Mouse (Mus musculus) 3134 (cell line): ENCODE results near the gene Armc12.

Experiments used
- DNase-seq: peaks from one replicate; pipeline ENCODE4 v3.0.0-alpha.2; 2011; ENCODE audit warnings: low spot score; ENCODE audit not compliant: insufficient read length; ENCODE audit errors: extremely low read depth

The Armc12 gene

DNA sequence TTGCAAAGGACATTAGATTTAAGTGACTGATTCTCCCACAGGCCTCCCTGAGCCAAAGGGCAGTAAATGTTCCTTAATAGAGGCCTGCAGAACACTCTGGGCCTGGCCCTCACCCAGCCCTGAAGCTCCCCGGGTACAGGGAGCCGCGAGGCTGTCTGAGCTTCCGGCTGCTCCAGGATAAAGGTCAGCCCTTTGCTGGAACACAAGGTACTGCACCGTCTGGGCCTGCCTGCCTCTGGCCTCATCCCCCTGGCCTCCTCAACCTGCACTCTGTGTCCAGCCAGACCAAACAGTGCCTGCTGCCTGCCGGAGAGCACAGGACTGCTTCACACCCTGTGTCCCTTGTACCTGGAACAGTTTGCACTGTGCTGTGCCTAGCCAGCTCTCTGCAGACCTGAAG lies 17.9 kb upstream of the Armc12 start:
- peak; percentile 66 for DNase-seq

DNA sequence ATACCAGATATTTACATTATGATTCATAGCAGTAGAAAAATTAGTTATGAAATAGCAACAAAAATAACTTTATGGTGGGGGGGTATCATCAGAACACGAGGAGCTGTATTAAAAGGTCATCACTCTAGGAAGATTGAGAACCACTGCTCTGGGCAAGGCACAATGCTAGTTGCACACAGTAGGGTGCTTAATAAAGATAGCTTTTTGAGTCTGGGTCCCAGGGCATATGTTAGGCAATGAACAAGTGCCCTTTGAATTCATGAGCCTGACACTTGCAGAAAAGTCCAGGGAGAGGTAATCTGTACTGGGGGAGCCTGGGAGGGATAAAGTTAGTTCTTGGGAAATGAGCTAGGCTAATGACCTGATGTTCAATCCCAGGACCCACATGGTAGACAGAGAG lies 17.3 kb upstream of the Armc12 start:
- DNase-seq: no peak

DNA sequence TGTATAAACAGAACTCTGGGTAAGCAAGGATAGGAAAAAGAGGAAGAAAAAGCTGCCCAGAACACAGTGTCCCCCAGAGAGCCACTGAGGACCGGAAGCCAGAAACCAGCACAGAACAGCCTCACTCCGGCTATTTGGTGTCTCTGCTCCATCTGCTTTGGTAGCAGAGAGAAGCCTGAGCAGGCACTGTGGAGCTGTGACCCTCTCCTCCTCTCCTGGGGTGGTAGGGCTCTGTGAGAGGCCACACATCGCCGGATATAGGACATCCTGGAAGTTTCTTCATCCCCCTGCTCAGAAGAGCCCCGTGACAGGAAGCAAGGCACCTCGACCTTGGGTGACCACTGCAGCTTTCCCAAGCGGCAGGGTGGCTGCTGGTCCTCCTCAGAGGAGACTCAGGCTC lies 16.8 kb upstream of the Armc12 start:
- no peak for DNase-seq

DNA sequence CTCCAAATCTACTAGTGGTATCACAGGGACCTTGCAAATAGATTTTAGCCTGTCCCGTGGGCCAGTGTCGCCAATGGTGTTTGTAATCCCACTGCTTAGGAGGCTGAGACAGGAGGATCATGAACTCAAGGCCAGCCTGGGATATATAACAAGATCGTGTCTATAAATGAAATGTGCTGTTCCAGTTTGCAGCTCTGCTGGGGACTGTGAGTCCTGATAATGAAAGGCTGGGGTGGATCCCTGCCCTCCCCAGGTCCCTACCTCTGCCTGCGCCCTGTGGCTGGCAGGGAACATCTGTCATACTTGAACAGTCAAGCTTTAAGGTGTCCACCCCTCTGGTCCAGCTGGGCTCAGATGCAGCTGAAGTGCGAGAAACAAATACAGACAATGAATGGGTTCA lies 16.1 kb upstream of the Armc12 start:
- no peak for DNase-seq

DNA sequence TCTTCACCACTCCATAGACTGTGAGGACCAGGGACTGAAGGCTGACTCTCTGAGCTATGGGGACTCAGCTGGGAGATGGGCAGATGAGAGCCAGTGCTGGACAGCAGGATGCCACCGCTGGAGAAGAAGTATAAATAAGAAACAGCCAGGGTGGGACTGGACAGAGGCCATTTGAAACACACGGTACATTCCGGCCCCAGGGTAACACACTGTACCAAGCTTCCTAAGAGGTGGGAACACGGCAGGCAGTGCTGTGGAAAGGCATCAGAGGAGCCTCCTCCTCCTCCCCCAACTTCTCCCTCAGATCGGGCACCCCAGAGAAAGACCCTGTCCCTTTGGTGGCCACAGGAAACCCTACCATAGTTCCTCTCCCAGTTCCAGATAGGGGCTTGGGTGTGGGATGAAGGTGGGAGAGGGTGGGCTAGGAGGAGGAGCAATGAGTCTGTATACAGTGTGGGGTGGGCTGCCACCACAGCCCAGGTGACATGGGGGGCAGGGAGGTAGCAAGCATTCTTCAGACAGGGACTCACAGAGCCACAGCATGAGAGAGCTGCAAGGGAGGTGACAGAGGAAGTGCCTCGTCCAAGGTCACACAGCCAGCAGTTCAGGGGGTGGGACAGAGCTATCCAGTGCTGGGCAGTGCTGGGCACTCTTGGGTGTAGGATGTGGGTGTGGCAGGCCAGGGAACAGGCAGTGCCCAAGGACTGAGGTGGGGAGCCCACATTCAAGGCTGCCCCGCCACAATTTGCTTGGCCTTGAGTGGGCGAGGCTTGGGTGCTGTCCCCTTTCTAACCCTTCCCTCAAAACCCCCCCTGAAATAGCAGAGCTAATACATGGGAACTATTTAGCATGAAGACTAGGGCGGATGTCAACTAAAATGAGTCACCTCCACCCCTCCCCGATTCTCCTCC lies 14.9 kb upstream of the Armc12 start:
- peak; percentile 72 for DNase-seq

DNA sequence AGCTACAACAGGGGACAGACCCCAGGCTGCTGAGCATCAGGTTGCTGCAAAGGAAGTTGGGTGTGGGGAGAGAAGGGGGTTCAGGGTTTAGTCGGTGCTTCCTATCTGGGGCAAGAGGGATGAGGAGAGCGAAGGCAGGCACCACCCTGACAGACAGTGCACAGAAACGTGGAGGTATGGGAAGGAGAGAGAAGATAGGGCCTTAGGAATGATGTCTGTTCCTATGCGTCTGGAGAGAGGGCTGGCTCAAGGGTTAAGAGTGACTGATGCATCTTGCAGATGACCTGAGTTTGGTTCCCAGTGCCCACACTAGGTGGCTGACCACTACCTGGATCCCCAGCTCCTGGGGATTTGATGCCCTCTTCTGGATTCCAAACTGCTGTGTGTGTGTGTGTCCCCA lies 13.7 kb upstream of the Armc12 start:
- DNase-seq: no peak

DNA sequence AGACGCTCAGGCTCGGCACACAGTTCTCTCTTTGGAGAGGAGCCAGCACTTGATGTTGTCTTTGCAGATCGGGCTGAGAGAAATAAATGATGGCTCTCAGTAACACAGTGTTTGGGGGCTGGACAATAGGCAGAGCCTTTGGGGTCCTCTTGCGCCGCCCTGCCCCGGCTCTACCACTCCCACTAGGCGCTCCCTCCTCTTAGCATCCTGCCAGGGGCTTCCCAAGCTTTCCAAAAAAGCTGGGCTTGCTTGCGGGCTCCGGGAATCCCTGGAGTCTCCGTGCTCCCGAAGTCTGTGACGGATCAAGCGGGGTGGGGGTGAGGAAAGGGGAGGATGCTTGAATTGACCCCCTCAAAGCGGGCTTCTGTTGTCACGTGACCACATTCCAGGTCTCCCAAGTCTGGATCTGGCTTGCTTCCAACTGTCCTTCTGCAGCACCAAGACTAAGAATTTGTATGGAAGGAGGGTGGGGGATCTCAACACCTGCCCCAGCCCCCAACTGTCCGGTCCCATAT lies 13.1 kb upstream of the Armc12 start, which contains the start of gene Fkbp5:
Fkbp5 (minus strand) TSS at position 87 of the 515 bp plus-strand sequence.
- no peak for DNase-seq

DNA sequence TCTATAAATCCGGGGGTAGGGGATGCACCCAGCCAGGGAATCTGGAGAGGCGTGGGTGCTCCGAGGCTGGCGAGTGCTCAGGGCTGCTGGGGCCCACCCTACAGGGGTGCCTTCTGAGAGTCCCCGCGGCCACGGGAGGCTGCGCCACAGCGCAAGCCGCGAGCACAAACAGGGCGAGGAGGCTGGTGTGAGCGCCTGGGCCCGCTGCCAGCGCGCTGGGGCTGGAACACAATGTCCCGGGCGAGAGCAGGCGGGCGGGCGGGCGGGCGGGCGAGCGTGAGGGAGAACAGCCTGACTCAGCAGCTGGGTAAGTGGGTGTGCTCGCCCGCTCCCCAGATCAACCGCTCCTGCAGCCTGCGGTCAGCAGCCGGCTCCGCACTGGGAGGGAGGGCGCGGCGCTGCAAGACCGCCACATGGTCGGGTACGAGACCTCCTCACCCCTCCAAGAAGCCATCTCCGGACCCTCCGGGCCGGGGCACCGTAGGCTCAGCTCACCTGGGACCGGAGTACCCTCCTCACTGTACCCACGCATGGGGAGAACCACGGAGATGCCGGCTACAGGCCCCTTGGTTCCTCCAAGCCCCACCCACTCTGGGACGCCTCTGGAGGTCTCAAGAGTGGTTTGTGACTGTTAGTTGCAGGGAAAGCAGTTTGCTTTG lies 12.5 kb upstream of the Armc12 start:
- DNase-seq: peak; percentile 85

DNA sequence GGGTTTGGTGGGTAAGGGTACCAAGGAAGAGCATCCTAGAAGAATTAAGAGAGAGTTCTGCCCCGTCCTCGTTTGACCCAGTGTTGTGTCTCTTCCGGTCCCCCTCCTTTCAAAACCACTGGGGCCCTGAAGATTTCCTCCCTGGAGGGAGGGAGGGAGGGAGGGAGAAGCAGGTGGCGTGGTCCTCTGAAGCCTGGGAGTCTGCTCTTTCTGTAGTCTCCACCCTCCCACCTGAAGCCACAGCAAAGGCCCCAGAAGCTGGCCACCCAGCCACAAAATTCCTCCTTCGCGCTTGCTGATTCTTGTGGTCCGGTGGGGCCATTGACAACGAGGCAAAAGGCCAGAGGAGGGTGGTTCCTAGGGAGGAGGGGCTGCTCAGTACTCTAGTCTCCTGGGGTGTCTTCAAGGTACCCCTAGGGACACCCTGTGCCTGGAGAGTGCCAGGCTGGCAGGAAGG lies 12.0 kb upstream of the Armc12 start:
- DNase-seq: peak; percentile 54

DNA sequence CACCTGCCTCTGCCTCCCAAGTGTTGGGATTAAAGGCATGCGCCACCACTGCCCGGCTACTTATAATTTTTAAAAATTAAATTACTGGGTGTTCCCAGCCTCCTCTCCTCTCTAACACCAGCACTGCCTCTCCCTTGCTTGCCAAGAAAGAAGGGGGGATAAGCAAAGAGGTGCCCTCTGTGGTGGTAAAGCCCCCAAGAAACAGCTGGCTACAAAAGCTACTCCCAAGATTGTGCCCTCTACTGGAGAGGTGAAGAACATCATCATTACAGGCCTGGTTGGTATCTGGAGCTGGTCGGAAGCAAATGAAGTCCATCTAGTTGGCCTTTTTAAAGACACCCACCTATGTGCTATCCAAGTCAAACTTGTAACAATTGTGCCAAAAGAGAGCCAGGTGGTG lies 10.8 kb upstream of the Armc12 start:
- DNase-seq: no peak

DNA sequence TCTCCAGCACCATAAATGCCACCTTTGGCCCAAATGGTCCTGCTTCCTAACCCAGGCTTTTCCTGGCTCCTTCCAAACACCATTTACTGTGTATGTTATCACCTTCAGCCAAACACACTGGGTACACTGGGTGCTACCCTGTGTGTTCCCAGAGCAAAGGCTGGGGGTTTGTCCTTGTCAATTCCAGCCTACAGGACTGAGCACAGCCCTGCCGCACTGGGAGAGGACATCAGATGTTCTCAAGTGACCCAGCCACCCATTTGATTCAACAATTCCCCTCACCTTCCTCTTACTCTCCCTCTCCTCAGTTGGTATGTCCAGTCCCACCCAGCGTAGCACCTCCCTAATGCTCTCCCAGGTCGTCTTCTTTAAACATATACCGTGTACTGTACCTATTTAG lies 10.0 kb upstream of the Armc12 start:
- no peak for DNase-seq

DNA sequence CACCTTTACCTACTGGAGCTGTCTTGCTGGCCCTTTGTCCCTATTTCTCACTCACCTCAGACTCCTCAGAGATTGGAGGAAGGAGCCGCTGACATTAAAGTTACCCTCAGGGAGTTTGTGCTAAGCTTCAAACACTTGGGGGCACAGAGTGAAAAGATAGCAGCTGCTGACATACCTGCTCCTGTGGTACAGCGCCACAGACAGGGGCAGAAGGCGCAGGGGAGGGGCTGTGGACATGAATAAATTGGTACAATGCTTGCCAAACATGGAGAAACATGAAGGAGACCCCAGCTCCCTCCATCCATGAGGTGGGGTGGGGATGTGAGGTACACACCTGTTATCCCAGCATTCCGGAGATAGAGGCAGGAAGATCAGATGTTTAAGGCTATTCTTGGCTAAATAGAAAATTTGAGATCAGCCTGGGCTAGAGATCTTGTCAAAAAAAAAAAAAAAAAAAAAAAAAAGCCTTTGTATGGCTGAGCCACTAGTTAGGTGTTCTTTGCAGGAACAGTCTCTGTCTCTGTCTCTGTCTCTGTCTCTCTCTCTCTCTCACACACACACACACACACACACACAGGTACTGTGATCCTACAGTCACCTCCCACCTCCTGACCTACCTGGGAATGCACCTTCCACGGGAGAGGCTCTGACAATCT lies 9.4 kb upstream of the Armc12 start:
- no peak for DNase-seq

DNA sequence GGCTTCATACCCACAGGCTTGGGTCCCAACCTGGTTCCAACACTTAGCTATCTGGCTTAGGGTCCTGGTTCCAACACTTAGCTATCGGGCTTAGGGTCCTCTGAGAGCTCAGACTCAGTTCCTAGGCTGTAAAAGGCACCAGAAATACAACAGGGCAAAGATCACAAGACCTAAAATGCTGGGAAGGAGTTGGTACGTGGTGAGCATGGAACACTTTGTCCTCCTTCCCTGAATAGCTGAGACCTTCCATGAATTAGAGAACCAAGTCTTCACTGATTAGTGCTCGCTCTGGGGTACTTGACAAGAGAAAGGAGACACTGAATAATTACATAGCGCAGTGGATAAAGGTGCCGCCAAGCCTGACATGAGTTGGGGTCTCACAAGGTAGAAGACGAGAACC lies 8.7 kb upstream of the Armc12 start:
- DNase-seq: no peak

DNA sequence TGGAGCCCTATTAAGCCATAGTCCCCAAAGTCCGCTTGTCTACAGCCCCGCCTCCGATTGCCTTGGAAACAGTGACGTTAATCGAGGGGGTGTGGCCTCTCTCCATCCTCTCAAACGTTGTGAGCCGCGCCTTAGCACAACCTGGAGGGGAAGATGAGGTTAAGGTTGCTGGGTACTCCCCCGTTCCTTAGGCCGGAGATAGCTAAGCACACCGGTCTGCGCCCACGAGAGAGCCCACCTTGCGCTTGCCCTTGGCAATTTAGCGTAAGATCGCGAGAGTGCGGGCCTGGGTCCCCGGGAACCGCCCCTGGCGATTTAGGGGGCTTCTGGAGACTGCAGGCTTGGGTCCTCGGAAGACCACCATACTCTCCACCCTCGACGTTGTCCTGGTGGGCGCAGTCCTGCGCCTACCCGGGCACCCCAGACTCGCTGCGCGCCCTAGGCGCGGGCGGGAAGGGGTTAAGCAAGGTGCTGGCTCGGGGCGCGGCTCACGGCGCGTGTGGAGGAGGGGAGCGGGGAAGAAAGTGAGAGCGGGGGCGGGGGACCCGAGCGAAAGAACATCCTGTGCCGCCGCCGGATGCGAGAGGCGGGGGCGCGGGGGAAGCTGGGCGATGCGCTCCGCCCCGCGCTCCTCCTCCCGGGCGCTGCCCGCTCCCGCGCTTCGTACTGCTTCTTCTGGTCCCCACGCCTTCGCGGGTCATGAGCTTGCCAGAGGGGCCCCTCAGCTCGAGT lies 7.8 kb upstream of the Armc12 start:
- DNase-seq: no peak

DNA sequence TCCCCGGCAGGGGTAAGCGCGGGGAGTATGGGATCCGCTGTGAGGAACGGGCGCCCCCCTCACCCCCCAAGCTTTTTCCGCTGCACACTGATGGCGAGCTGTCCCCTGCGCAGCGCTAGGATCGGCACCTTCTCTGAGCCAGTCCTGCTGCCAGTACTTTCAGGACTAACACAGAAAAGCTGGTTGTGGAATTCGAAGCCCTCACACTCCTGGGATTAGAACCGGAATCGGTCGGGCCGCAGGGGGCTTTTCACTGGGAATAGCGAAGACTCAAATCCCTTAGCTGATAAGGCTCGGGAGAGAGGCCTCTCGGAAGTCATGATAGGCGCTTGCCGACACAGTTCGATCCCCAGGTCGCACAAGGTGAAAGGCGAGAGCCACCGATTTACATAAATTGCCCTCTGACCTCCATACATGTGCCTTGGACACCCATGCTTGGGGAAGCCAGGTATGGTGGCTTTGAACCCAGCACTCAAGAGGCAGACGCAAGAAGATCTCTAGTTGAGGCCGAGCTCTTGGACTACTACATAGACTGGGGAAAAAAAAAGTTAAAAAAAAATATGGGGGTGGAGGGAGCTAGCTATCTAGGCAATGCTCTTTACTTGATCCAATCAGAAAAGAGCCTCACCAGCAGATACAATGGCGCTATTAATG lies 7.1 kb upstream of the Armc12 start:
- DNase-seq: no peak

DNA sequence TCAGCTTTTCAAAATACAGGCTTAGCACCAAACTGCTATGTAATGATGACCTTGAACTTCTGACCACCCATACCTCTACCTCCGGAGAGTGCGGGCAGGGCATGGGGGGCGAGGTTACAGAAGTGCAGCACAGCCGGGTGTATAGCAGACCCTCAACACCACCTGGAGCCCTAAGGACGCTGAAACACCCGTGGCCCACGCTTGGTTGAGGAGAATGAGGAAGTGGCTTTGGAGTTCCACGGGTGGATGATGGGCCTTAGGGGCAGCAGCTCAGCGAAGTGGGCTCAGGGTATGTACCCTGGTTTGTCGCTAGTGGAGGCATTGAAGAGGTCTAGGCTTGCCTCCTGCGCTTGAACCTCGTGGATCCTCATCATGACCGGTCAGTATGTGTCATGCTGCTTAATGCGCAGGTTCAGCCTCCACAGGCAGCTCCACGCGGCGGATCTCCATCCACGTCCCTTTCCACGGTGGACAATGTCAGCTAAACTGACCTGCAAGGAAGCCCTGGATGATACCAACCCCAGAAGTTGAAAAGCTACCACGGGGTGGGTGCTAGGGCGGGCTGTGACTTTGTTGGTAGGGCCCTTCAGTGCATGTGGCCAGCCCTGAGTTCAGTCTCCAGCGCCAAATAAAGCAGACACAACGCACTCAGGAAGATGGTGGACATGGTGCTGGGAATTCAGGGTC lies 6.5 kb upstream of the Armc12 start:
- no peak for DNase-seq

DNA sequence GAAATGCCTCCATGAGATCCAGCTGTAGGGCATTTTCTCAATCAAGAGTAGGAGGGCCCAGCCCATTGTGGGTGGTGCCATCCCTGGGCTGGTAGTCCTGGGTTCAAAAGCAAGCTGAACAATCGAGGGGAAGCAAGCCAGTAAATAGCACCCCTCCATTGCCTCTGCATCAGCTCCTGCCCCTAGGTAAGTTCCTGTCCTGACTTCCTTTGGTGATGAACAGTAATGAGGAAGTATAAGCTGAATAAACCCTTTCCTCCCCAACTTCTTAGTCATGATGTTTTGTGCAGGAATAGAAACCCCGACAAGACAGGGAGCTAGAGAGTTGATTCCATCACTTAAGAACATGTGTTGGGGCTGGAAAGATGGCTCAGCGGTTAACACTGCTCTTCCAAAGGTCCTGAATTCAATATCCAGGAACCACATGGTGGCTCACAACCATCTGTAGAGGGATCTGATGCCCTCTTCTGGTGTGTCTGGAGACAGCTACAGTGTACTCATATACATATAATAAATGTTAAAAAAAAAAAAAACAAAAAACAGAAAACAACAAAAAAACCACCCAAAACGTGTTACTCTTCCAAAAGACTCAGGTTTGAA lies 5.7 kb upstream of the Armc12 start:
- DNase-seq: no peak

DNA sequence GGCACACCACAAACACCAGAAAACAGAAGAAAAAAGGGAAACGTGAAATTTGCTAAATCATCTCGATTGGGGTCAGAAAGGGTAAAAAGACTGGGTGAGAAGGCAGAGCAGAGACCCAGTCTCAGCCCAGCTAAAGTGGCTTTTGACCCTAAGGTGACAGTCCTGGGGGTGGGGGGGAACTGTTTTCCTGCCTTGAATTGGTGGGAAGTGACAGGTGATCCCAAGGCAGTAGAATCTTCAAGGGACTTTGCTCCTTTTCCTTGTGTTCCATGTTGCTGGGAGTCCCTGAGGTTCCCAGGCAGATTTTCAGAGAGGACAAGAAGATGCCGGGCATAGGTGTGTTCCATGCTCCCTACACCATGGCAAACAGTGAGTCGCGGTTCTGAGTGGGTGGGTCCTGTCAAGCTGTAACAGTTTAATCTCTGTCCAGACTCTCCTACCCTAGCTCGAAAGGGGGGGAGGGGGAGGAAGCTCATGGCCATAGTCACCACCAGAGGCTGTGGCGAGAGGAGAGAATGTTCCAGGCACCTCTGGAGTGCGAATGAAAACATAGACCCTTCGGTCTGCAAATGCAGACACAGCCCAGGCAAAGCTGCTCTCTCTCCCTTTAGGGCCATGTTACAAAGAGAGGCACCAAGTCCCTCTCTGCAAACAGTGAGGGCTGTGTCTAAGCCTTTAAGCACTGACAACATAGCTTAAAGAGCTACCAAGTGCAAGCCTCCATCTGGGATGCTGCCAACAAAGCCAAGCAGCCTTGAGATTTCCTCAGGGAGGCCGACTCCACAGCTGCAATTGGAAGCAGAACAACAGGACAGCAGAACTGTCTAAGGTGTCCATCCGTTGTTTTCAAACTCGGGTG lies 3.2 kb upstream of the Armc12 start:
- no peak for DNase-seq
